Mouse (Mus musculus): ENCODE data around the gene Fam126b.
A peak's percentile ranks its signal among the peaks of the same experiment; 100 is the strongest.

DNA sequence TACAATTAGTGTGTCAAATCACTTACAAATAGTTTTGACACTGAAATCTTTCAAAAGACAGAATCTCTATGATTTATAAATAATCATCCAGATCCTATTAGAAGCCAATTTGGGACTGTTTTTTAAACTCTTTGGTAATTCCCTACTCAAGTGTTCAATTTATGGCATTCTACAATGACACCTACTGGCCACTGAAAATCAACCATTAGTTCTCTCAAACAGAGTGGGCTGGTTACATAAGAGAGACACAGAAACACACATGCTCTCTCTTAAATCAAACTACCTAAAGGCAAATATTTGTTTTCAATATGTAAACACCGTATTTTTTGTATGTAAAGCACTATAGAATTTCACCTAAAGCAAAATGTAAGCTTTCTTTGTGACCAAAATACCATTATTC is 1.9 kb downstream of the Fam126b start:
- TF ChIP-seq CTCF (IDR thresholded peaks at IDR 0.05; ENCODE audit: low read depth), result peak; percentile 40
- TF ChIP-seq EP300 (IDR thresholded peaks at IDR 0.05; ENCODE audit: low read depth), result no peak
